Mouse (Mus musculus) gastrocnemius, adult 18-20 months (tissue): ENCODE results near the gene Rgr. TPM values are rescaled to one million over a fixed set of nuclear protein-coding genes. Genes with fewer than 3 reads are reported as not detected.
"Not testable (repeated sequence)": the region's sequence is repeated elsewhere in the genome, so short reads cannot be mapped to it uniquely, and the experiment has no call there.

Experiments
- DNase-seq: peaks from one replicate; pipeline ENCODE4 v3.0.0; 2021; ENCODE audit warnings: low spot score
- total RNA-seq, 2 experiments: library from RNA; stranded (reverse); gene quantifications; 2 replicates each; pipeline ENCODE4 v1.2.3; 2021

Rgr gene
- total RNA-seq, 2 experiments from 2014 or later, result not detected

- no peak for DNase-seq
Observed at GRCm38 (mm10) chr14:37002852-37003251, 45.9 kb downstream of the Rgr start.

DNA sequence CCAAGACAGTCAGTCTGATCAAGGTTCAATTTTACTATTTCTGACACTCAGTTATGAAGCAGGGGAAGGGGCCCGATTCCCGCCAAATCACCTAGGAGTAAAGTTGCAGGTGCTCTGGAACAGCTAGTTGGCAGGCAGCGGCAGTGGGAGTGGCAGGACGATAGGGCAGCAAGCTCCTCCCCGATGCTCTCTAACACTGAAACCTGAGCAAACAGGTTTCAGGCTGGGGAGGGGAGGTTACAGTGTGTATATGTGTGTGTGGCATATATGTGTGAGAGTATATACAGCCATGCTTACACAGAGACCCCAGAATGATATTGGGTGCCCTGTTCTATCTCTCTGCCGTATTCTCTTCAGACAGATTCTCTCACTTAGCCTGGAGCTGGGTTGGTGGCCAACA is 48.0 kb downstream of the Rgr start:
- DNase-seq, result not testable (repeated sequence)

GRCm38 (mm10) chr14:36989784-36990183 is 59.0 kb downstream of the Rgr start:
- no peak for DNase-seq

DNA sequence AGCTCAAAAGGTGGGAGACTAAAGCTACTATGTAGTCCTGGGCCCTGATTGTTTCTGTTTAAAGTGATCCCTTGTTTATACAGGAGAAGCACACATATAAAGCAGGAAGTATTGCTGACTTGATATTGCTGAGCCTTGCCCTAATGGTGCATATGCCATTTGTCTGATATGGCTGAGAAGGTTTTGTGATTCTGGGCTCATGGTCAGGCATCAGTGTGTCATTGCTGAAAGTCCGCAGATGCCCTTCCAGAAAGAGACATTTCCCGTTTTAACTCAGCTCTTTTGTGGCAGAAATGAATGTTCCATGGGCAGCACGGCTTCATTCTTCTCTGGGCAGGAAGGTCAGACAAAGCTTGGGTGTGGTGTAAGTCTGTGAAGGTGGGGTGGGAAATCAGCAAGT is 63.1 kb downstream of the Rgr start:
- no peak for DNase-seq

Other genes with a start within 250 kb of the Rgr start
- 10 to 100 TPM; 63.3 to 72.8 TPM for gene Ccser2, start 80.2 kb downstream of the Rgr start, total RNA-seq
- gene Lrit1, start 5.9 kb upstream of the Rgr start, total RNA-seq, result not detected
- not detected for gene Lrit2, start 19.0 kb upstream of the Rgr start, total RNA-seq
- gene Cdhr1, start 49.4 kb upstream of the Rgr start, total RNA-seq, result not detected
- 1 to 10 TPM in 1 of 2 experiments, under 1 TPM in 1; 0.34 to 1.0 TPM for gene 2610528A11Rik, start 65.1 kb upstream of the Rgr start, total RNA-seq
- gene Ghitm, start 86.3 kb upstream of the Rgr start, total RNA-seq, result 100 to 1,000 TPM; 422 to 501 TPM